Mouse (Mus musculus): Measurements from ENCODE around the gene Smg6. TPM values are rescaled to one million over a fixed set of nuclear protein-coding genes. Genes with fewer than 3 reads are reported as not detected.

Gene Smg6
- polyA plus RNA-seq, 1 experiment from 2014 or later, result 17.5 TPM

- no peak for ATAC-seq (replicated peaks; ENCODE audit: low FRiP score)
- Histone ChIP-seq H3K36me3 (no peaks in the 10 kb centered on the region), H3K27ac (no peak overlapping the region), H3K27me3 (peaks cover 74% of the 10 kb centered on the region), H3K9ac (peak overlapping the region; percentile 42), H3K4me3 (replicated peaks) (peak overlapping the region; percentile 60), H3K9me3 (replicated peaks) (no peaks in the 10 kb centered on the region), H3K4me2 (peak overlapping the region; percentile 89), H3K4me1 (peaks cover 55% of the 10 kb centered on the region)
- WGBS, result under 1% methylated on average over 52 of the region's 52 CpGs
Measured at GRCm38 (mm10) chr11:75194121-75194849, 268.7 kb downstream of the Smg6 start.

GRCm38 (mm10) chr11:75194850-75195461 lies 269.3 kb downstream of the Smg6 start:
- Histone ChIP-seq H3K4me2 (peak overlapping the region; percentile 89), H3K27me3 (peaks cover 74% of the 10 kb centered on the region), H3K4me3 (replicated peaks) (peak overlapping the region; percentile 60), H3K4me1 (peaks cover 49% of the 10 kb centered on the region), H3K36me3 (no peaks in the 10 kb centered on the region), H3K9me3 (replicated peaks) (no peaks in the 10 kb centered on the region), H3K27ac (no peak overlapping the region), H3K9ac (peak overlapping the region; percentile 42)
- 0% methylated on average over 39 of the region's 39 CpGs for WGBS
- peak; percentile 40 for ATAC-seq (replicated peaks; ENCODE audit: low FRiP score)

- Histone ChIP-seq H3K9me3 (replicated peaks) (no peaks in the 10 kb centered on the region), H3K36me3 (no peaks in the 10 kb centered on the region), H3K9ac (no peak overlapping the region), H3K4me2 (no peak overlapping the region), H3K4me3 (replicated peaks) (no peak overlapping the region), H3K27ac (no peak overlapping the region), H3K27me3 (peaks cover 81% of the 10 kb centered on the region), H3K4me1 (peaks cover 48% of the 10 kb centered on the region)
- WGBS, result 48% methylated on average over 6 of the region's 6 CpGs
- ATAC-seq (replicated peaks; ENCODE audit: low FRiP score), result no peak
Measured at GRCm38 (mm10) chr11:75196131-75196530, 270.5 kb downstream of the Smg6 start.

- WGBS, result 47% methylated on average over 7 of the region's 7 CpGs
Measured at GRCm38 (mm10) chr11:75197956-75198355, 272.3 kb downstream of the Smg6 start.

GRCm38 (mm10) chr11:75198792-75199191 lies 273.2 kb downstream of the Smg6 start:
- ATAC-seq (replicated peaks; ENCODE audit: low FRiP score), result no peak
- Histone ChIP-seq H3K27me3 (peaks cover 56% of the 10 kb centered on the region), H3K27ac (no peak overlapping the region), H3K4me1 (peaks cover 39% of the 10 kb centered on the region), H3K4me2 (no peak overlapping the region), H3K4me3 (replicated peaks) (no peak overlapping the region), H3K9me3 (replicated peaks) (no peaks in the 10 kb centered on the region), H3K9ac (no peak overlapping the region), H3K36me3 (no peaks in the 10 kb centered on the region)
- WGBS, result 63% methylated on average over 4 of the region's 4 CpGs

More at GRCm38 (mm10) chr11:75197956-75198355, 272.3 kb downstream of the Smg6 start:
- H3K4me2 ChIP-seq, result no peak overlapping the region
- H3K4me1 ChIP-seq, result peaks cover 48% of the 10 kb centered on the region
- no peaks in the 10 kb centered on the region for H3K9me3 ChIP-seq (replicated peaks)
- no peak for ATAC-seq (replicated peaks; ENCODE audit: low FRiP score)
- no peak overlapping the region for H3K27ac ChIP-seq
- H3K9ac ChIP-seq, result no peak overlapping the region
- H3K4me3 ChIP-seq (replicated peaks), result no peak overlapping the region
- peaks cover 65% of the 10 kb centered on the region for H3K27me3 ChIP-seq
- H3K36me3 ChIP-seq, result no peaks in the 10 kb centered on the region

GRCm38 (mm10) chr11:75199951-75200350 lies 274.3 kb downstream of the Smg6 start:
- 78% methylated on average over 5 of the region's 5 CpGs for WGBS
- Histone ChIP-seq H3K4me3 (replicated peaks) (no peak overlapping the region), H3K4me1 (peaks cover 34% of the 10 kb centered on the region), H3K9me3 (replicated peaks) (no peaks in the 10 kb centered on the region), H3K9ac (no peak overlapping the region), H3K27me3 (peaks cover 45% of the 10 kb centered on the region), H3K36me3 (no peaks in the 10 kb centered on the region), H3K4me2 (no peak overlapping the region), H3K27ac (no peak overlapping the region)
- ATAC-seq (replicated peaks; ENCODE audit: low FRiP score), result no peak

GRCm38 (mm10) chr11:75200935-75201334 lies 275.3 kb downstream of the Smg6 start:
- H3K9ac ChIP-seq, result no peak overlapping the region
- no peak for ATAC-seq (replicated peaks; ENCODE audit: low FRiP score)
- H3K27ac ChIP-seq, result no peak overlapping the region
- no peaks in the 10 kb centered on the region for H3K9me3 ChIP-seq (replicated peaks)
- WGBS, result 88% methylated on average over 12 of the region's 12 CpGs
- peaks cover 25% of the 10 kb centered on the region for H3K4me1 ChIP-seq
- H3K4me3 ChIP-seq (replicated peaks), result no peak overlapping the region
- peaks cover 35% of the 10 kb centered on the region for H3K27me3 ChIP-seq
- H3K4me2 ChIP-seq, result no peak overlapping the region
- no peaks in the 10 kb centered on the region for H3K36me3 ChIP-seq

- 36% methylated on average over 8 of the region's 8 CpGs for WGBS
- no peaks in the 10 kb centered on the region for H3K36me3 ChIP-seq
- H3K27me3 ChIP-seq, result peaks cover 27% of the 10 kb centered on the region
- H3K9me3 ChIP-seq (replicated peaks), result no peaks in the 10 kb centered on the region
- H3K4me3 ChIP-seq (replicated peaks), result no peak overlapping the region
- H3K4me2 ChIP-seq, result no peak overlapping the region
- ATAC-seq (replicated peaks; ENCODE audit: low FRiP score), result no peak
- peaks cover 18% of the 10 kb centered on the region for H3K4me1 ChIP-seq
- no peak overlapping the region for H3K9ac ChIP-seq
- no peak overlapping the region for H3K27ac ChIP-seq
Measured at GRCm38 (mm10) chr11:75201721-75202120, 276.1 kb downstream of the Smg6 start.

GRCm38 (mm10) chr11:75203926-75204325 lies 278.3 kb downstream of the Smg6 start:
- ATAC-seq (replicated peaks; ENCODE audit: low FRiP score), result no peak
- H3K4me1 ChIP-seq, result peaks cover 18% of the 10 kb centered on the region
- 79% methylated on average over 4 of the region's 4 CpGs for WGBS
- no peaks in the 10 kb centered on the region for H3K36me3 ChIP-seq
- H3K4me2 ChIP-seq, result no peak overlapping the region
- H3K27ac ChIP-seq, result no peak overlapping the region
- H3K9me3 ChIP-seq (replicated peaks), result no peaks in the 10 kb centered on the region
- no peak overlapping the region for H3K4me3 ChIP-seq (replicated peaks)
- no peak overlapping the region for H3K9ac ChIP-seq
- H3K27me3 ChIP-seq, result peaks cover 8% of the 10 kb centered on the region; the same call in 1 of the 2 replicates

GRCm38 (mm10) chr11:75204472-75204871 lies 278.8 kb downstream of the Smg6 start:
- Histone ChIP-seq H3K27ac (no peak overlapping the region), H3K4me3 (replicated peaks) (no peak overlapping the region), H3K4me2 (no peak overlapping the region), H3K4me1 (peaks cover 18% of the 10 kb centered on the region), H3K36me3 (no peaks in the 10 kb centered on the region), H3K27me3 (0 out of 2 replicates have a peak, but pooled peaks cover 7% of the 10 kb centered on the region), H3K9me3 (replicated peaks) (no peaks in the 10 kb centered on the region), H3K9ac (no peak overlapping the region)
- 40% methylated on average over 9 of the region's 9 CpGs for whole genome bisulfite sequencing
- ATAC-seq (replicated peaks; ENCODE audit: low FRiP score), result no peak

GRCm38 (mm10) chr11:75206347-75206746 lies 280.7 kb downstream of the Smg6 start:
- Histone ChIP-seq H3K9me3 (replicated peaks) (no peaks in the 10 kb centered on the region), H3K36me3 (no peaks in the 10 kb centered on the region), H3K4me1 (peaks cover 19% of the 10 kb centered on the region), H3K4me3 (replicated peaks) (no peak overlapping the region), H3K9ac (no peak overlapping the region), H3K27me3 (no peaks in the 10 kb centered on the region), H3K27ac (no peak overlapping the region), H3K4me2 (no peak overlapping the region)
- ATAC-seq (replicated peaks; ENCODE audit: low FRiP score), result no peak
- WGBS, result 75% methylated on average over 4 of the region's 4 CpGs

GRCm38 (mm10) chr11:75209363-75209762 lies 283.7 kb downstream of the Smg6 start:
- H3K9me3 ChIP-seq (replicated peaks), result no peaks in the 10 kb centered on the region
- peaks cover 38% of the 10 kb centered on the region for H3K4me1 ChIP-seq
- no peaks in the 10 kb centered on the region for H3K36me3 ChIP-seq
- 63% methylated on average over 4 of the region's 4 CpGs for WGBS
- ATAC-seq (replicated peaks; ENCODE audit: low FRiP score), result no peak
- no peaks in the 10 kb centered on the region for H3K27me3 ChIP-seq
- H3K4me3 ChIP-seq (replicated peaks), result no peak overlapping the region
- no peak overlapping the region for H3K9ac ChIP-seq
- no peak overlapping the region for H3K4me2 ChIP-seq
- no peak overlapping the region for H3K27ac ChIP-seq

Data from kidney, embryonic 15.5 days (tissue).